Mouse (Mus musculus) ES-E14 (cell line): ENCODE measurements around the gene Cdc42bpa. TPM values are rescaled to one million over a fixed set of nuclear protein-coding genes. Genes with fewer than 3 reads are reported as not detected.

Experiments
- DNase-seq: peaks from one replicate; pipeline ENCODE4 v3.0.0-alpha.2; 2013; ENCODE audit warnings: low read depth, low spot score
- H3K27ac ChIP-seq: 2 replicates; pipeline ENCODE4 v1.5.1; 2012; ENCODE audit warnings: low read depth, mild to moderate bottlenecking, low read length, moderate library complexity, mixed read lengths; ENCODE audit not compliant: poor library complexity, insufficient read depth, severe bottlenecking
- H3K36me3 ChIP-seq: 2 replicates; pipeline ENCODE4 v1.6.1; 2012; ENCODE audit warnings: mild to moderate bottlenecking, low read length, moderate library complexity, mixed read lengths; ENCODE audit not compliant: control insufficient read depth, poor library complexity, insufficient read depth, severe bottlenecking
- H3K4me1 ChIP-seq, 2 experiments: fragments of 150-350 bp in 1 of 2; sonication (generic) in 1 of 2; 2 replicates each; pipeline ENCODE4 v1.6.1; 2012; ENCODE audit warnings: low read length in 2 of 2, mild to moderate bottlenecking in 1 of 2, mixed read lengths in 1 of 2; ENCODE audit not compliant: control insufficient read depth in 2 of 2, insufficient read depth in 2 of 2, poor library complexity in 1 of 2
- H3K4me3 ChIP-seq, 2 experiments: fragments of 150-350 bp in 1 of 2; sonication (generic) in 1 of 2; 2 replicates each; pipeline ENCODE4 v1.5.1; 2012; ENCODE audit warnings: low read length in 2 of 2, low read depth in 1 of 2, mild to moderate bottlenecking in 1 of 2, mixed read lengths in 1 of 2; ENCODE audit not compliant: insufficient read depth in 1 of 2, poor library complexity in 1 of 2, severe bottlenecking in 1 of 2
- H3K9ac ChIP-seq: 2 replicates; pipeline ENCODE4 v1.6.1; 2012; ENCODE audit warnings: low read depth, mild to moderate bottlenecking, low read length, mixed read lengths; ENCODE audit not compliant: poor library complexity, insufficient read depth, severe bottlenecking
- H3K9me3 ChIP-seq: fragments of 150-350 bp; sonication (generic); 2 replicates; pipeline ENCODE4 v1.6.1; 2012; ENCODE audit warnings: low read depth, mild to moderate bottlenecking, low read length; ENCODE audit not compliant: control insufficient read depth, insufficient read depth
- CHD2 ChIP-seq: IDR thresholded peaks from 2 replicates; pipeline ENCODE4 v1.6.1; 2014; ENCODE audit warnings: mild to moderate bottlenecking, low read depth, low read length, inconsistent platforms
- HCFC1 ChIP-seq: IDR thresholded peaks from 2 replicates; pipeline ENCODE4 v1.6.1; 2012; ENCODE audit warnings: low read length, inconsistent platforms, borderline replicate concordance; ENCODE audit not compliant: insufficient read depth
- MAFK ChIP-seq: IDR thresholded peaks from 2 replicates; pipeline ENCODE4 v1.6.1; 2014; ENCODE audit warnings: mild to moderate bottlenecking, low read depth, low read length, inconsistent platforms; ENCODE audit not compliant: insufficient read depth
- ZC3H11A ChIP-seq: IDR thresholded peaks from 2 replicates; pipeline ENCODE4 v1.6.1; 2012; ENCODE audit warnings: low read depth, mild to moderate bottlenecking, inconsistent platforms, low read length, borderline replicate concordance
- ZNF384 ChIP-seq: IDR thresholded peaks from 2 replicates; pipeline ENCODE4 v1.6.1; 2012; ENCODE audit warnings: low read depth, low read length, inconsistent platforms
- in situ Hi-C, 2 experiments: fragments of 600-800 bp; cut with MboI; formaldehyde crosslinking; loops; one replicate each; pipeline ENCODE4 v1.15.1; 2025; ENCODE audit warnings: low sequenced_read_pairs in 2 of 2, inconsistent platforms in 1 of 2; ENCODE audit not compliant: unreplicated experiment in 2 of 2
- total RNA-seq: library from RNA; depleted of rRNA; stranded (reverse); fragments of 300-350 nt; gene quantifications from 2 replicates; pipeline ENCODE4 v1.2.3, GENCODE M21; 2012

Cdc42bpa gene
- total RNA-seq, 1 experiment, result 22.1 TPM

DNA sequence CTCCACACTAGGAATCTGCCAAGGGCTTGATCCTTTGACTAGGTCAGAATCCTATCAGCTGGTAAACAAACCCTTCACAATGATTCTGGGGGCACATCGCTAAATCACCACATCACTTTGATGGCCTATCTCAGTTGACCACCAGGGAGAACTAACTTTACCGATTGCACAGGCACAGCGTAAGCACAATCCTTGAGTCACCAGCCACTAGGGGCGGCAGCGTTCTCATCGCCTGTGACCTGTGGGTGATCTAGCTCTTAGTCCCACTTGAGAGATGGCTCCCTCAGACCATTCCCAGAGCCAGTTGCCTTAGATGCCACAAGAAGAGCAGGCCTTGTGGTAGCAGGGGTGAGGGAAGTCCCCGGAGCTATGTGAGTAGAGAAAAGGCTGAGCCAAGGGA is 31.4 kb upstream of the Cdc42bpa start:
- Histone ChIP-seq H3K9me3 (no peaks in the 10 kb centered on the region), H3K4me3 (no peak overlapping the region), H3K4me1 (no peaks in the 10 kb centered on the region; a peak in 1 of 4 replicates), H3K9ac (no peak overlapping the region), H3K27ac (no peak overlapping the region), H3K36me3 (no peaks in the 10 kb centered on the region)
- in situ Hi-C loops, result no loop called here
- DNase-seq, result peak; percentile 51
- TF ChIP-seq CHD2, result no peak
- TF ChIP-seq ZNF384, result no peak
- no peak for TF ChIP-seq HCFC1
- no peak for TF ChIP-seq MAFK
- no peak for TF ChIP-seq ZC3H11A

- DNase-seq, result no peak
- Histone ChIP-seq H3K36me3 (no peaks in the 10 kb centered on the region), H3K9ac (no peak overlapping the region), H3K27ac (no peak overlapping the region), H3K9me3 (no peaks in the 10 kb centered on the region), H3K4me1 (no peaks in the 10 kb centered on the region; a peak in 1 of 4 replicates), H3K4me3 (no peak overlapping the region)
- no peak for TF ChIP-seq ZNF384
- TF ChIP-seq MAFK, result no peak
- in situ Hi-C loops, result no loop called here
Observed at GRCm38 (mm10) chr1:179931247-179931646, 29.0 kb upstream of the Cdc42bpa start.

GRCm38 (mm10) chr1:179934064-179934463 is 26.2 kb upstream of the Cdc42bpa start:
- H3K4me1 ChIP-seq, result no peaks in the 10 kb centered on the region; a peak in 1 of 4 replicates
- in situ Hi-C loops, result no loop called here
- no peak for DNase-seq
- no peak overlapping the region for H3K27ac ChIP-seq
- TF ChIP-seq HCFC1 (no peak), ZC3H11A (no peak), ZNF384 (no peak), CHD2 (no peak), MAFK (no peak)
- no peaks in the 10 kb centered on the region for H3K9me3 ChIP-seq
- H3K9ac ChIP-seq, result no peak overlapping the region
- no peaks in the 10 kb centered on the region for H3K36me3 ChIP-seq
- H3K4me3 ChIP-seq, result no peak overlapping the region

DNA sequence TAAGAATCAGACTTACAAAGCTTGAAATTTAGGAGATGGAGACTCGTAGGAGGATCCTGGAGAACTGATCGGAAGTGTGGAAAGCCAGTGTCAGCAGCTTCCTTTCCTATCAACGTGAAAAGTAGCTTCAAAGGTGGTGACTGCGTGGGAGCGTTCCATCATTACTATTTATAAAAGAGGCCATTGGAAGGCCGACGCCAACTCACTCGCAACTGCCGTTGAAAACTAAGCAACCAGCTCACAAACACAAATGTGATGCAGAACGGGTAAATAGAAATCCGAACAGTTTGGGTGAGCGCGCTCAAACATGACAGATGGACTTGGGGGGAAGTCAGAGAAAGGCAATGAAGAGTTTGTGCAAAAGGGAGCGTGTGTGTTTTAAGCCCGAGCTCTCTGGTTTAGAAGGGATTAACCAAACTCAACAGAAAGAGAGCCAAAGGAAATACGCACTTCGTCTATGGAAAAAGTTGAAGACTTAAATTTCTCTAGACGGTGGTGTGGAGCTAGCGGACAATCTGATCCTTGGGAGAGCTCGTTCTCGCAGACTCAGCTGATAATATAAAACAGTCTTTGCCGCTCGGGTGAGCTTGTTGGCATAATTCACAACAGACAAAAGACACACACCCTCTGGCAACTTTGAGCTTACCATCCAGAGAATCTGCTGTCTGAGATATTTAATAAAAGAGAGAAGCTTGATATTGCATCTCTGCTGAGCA is 20.0 kb upstream of the Cdc42bpa start:
- no peak for TF ChIP-seq MAFK
- TF ChIP-seq CHD2, result no peak
- no peak for TF ChIP-seq ZC3H11A
- no peak for TF ChIP-seq HCFC1
- no peak for TF ChIP-seq ZNF384
- Histone ChIP-seq H3K9ac (no peak overlapping the region), H3K9me3 (no peaks in the 10 kb centered on the region), H3K36me3 (no peaks in the 10 kb centered on the region), H3K4me3 (no peak overlapping the region), H3K4me1 (no peaks in the 10 kb centered on the region), H3K27ac (no peak overlapping the region)
- DNase-seq, result no peak
- in situ Hi-C loops, result no loop called here

- in situ Hi-C loops, result no loop called here
- no peaks in the 10 kb centered on the region for H3K9me3 ChIP-seq
- H3K9ac ChIP-seq, result no peak overlapping the region
- H3K4me1 ChIP-seq, result no peaks in the 10 kb centered on the region
- no peaks in the 10 kb centered on the region for H3K36me3 ChIP-seq
- TF ChIP-seq ZNF384, result no peak
- TF ChIP-seq MAFK, result no peak
- TF ChIP-seq ZC3H11A, result no peak
- no peak for TF ChIP-seq CHD2
- TF ChIP-seq HCFC1, result no peak
- no peak overlapping the region for H3K27ac ChIP-seq
- H3K4me3 ChIP-seq, result no peak overlapping the region
- DNase-seq, result no peak
Observed at GRCm38 (mm10) chr1:179940787-179941352, 19.4 kb upstream of the Cdc42bpa start.
